Mouse (Mus musculus) midbrain, embryonic 13.5 days (tissue): ENCODE data around the gene Samd8. TPM values are rescaled to one million over a fixed set of nuclear protein-coding genes. Genes with fewer than 3 reads are reported as not detected.

ENCODE experiments used
- ATAC-seq: fragments of 200-750 bp; cut with Nextera tagmentation; 2 replicates; pipeline ENCODE4 v1.8.0; 2017; ENCODE audit warnings: mild to moderate bottlenecking, moderate TSS enrichment, moderate library complexity
- H3K27ac ChIP-seq: fragments of 300-500 bp; sonication (generic); 2 replicates; pipeline ENCODE4 v1.5.1; 2015; ENCODE audit warnings: inconsistent platforms, mild to moderate bottlenecking, moderate library complexity
- H3K27me3 ChIP-seq: fragments of 300-500 bp; sonication (generic); 2 replicates; pipeline ENCODE4 v1.6.1; 2015; ENCODE audit warnings: mild to moderate bottlenecking, inconsistent platforms
- H3K36me3 ChIP-seq: fragments of 300-500 bp; sonication (generic); 2 replicates; pipeline ENCODE4 v1.6.1; 2015; ENCODE audit warnings: mild to moderate bottlenecking, inconsistent platforms
- H3K4me1 ChIP-seq: fragments of 300-500 bp; sonication (generic); replicated peaks from 2 replicates; pipeline ENCODE4 v1.6.1; 2015; ENCODE audit warnings: inconsistent platforms
- H3K4me2 ChIP-seq: fragments of 300-500 bp; sonication (generic); replicated peaks from 2 replicates; pipeline ENCODE4 v1.6.1; 2015; ENCODE audit warnings: moderate library complexity, mild to moderate bottlenecking, inconsistent platforms
- H3K4me3 ChIP-seq: fragments of 300-500 bp; sonication (generic); replicated peaks from 2 replicates; pipeline ENCODE4 v1.5.1; 2015; ENCODE audit warnings: mild to moderate bottlenecking, inconsistent platforms
- H3K9ac ChIP-seq: fragments of 300-500 bp; sonication (generic); replicated peaks from 2 replicates; pipeline ENCODE4 v1.6.1; 2015; ENCODE audit warnings: mild to moderate bottlenecking, inconsistent platforms
- H3K9me3 ChIP-seq: fragments of 300-500 bp; sonication (generic); 2 replicates; pipeline ENCODE4 v1.6.1; 2016; ENCODE audit warnings: mild to moderate bottlenecking, inconsistent platforms
- WGBS: fragments of 180-500 bp; shearing (Covaris S2); methylation state at CpG from one replicate; pipeline ENCODE4 v1.1.7; 2015; 5-methylcytosine and 5-hydroxymethylcytosine counted together
- polyA plus RNA-seq: library from polyadenylated mRNA; unstranded; fragments of >200 nt; fragmentation: Nextera tagmentation; extraction: Ambion mirVana; gene quantifications from 2 replicates; pipeline ENCODE4 v1.2.1, GENCODE M21; 2015

Samd8 gene
- polyA plus RNA-seq, 1 experiment from 2014 or later: 19.2 TPM

GRCm38 (mm10) chr14:21722021-21722698, 28.2 kb upstream of the Samd8 start:
- peak; percentile 73 for ATAC-seq
- Histone ChIP-seq H3K4me3 (no peak overlapping the region), H3K27me3 (peaks cover 24% of the 10 kb centered on the region), H3K27ac (no peak overlapping the region; the same call in 1 of the 2 replicates), H3K4me2 (no peak overlapping the region), H3K9ac (no peak overlapping the region), H3K9me3 (peaks cover 8% of the 10 kb centered on the region; the same call in 1 of the 2 replicates), H3K4me1 (peaks cover 14% of the 10 kb centered on the region), H3K36me3 (no peaks in the 10 kb centered on the region)
- WGBS: 40% methylated on average over 8 of the region's 8 CpGs

DNA sequence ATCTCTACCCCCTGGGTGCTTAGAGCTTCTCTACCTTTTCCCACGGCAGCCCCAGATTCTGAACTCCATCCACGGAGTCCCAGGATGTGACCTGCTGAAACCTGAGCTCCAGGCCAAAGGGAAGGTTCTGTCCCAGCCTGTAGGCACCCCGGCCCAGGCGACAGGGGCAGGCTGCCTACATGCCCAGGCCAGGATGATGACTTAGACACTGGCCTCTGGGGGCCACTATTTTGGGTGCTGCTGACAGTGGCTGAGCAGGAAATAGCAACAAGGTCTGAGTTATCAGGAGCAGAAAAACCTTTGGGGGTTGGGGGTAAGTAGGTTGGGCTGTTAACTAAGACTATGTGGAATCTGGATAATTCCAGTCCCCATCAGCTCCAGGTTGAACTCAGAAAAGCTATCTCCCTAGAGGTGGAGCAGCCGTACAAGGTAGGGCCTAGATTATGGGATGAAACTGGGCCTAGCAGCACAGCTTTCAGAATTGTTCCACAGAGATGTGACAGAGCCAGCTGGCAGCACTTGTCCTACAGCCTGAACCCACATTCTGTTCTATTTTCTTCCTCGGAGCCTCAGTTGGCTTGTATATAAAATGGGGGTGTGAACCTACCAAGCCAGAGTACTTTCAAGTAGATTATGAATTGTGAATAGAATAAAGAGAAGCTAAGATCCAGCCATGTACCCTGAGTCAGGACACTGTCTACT, 21.1 kb upstream of the Samd8 start:
- H3K9ac ChIP-seq: no peak overlapping the region
- no peaks in the 10 kb centered on the region for H3K9me3 ChIP-seq
- no peak overlapping the region for H3K4me2 ChIP-seq
- H3K36me3 ChIP-seq: no peaks in the 10 kb centered on the region
- 86% methylated on average over 6 of the region's 6 CpGs for WGBS
- no peaks in the 10 kb centered on the region; the same call in 1 of the 2 replicates for H3K4me1 ChIP-seq
- H3K27ac ChIP-seq: no peak overlapping the region
- no peak for ATAC-seq
- no peak overlapping the region for H3K4me3 ChIP-seq
- peaks cover 15% of the 10 kb centered on the region for H3K27me3 ChIP-seq

DNA sequence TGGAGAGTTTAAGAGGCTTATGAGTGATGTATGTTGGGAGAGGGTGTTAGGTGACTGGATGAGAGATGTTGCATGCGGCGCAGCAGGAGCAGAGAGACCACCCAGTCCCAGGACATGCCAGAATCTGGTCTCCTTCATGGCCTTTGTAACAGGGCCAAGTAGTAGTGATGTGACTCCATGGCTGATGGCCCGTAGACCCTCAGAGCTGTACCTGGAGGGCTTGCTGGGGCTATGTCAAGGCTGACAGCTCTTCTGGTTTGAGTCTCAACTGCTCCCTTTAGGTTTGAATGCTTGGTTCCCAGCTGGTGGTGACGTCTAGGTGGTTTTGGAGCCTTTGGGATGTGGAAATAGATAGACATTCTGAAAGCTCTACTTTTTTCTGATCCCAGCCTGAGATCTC, 20.4 kb upstream of the Samd8 start:
- no peaks in the 10 kb centered on the region for H3K4me1 ChIP-seq
- H3K27ac ChIP-seq: no peak overlapping the region
- no peak overlapping the region for H3K9ac ChIP-seq
- 91% methylated on average over 4 of the region's 4 CpGs for WGBS
- peaks cover 9% of the 10 kb centered on the region for H3K27me3 ChIP-seq
- no peak overlapping the region for H3K4me3 ChIP-seq
- ATAC-seq: no peak
- no peaks in the 10 kb centered on the region for H3K9me3 ChIP-seq
- no peaks in the 10 kb centered on the region for H3K36me3 ChIP-seq
- no peak overlapping the region for H3K4me2 ChIP-seq

DNA sequence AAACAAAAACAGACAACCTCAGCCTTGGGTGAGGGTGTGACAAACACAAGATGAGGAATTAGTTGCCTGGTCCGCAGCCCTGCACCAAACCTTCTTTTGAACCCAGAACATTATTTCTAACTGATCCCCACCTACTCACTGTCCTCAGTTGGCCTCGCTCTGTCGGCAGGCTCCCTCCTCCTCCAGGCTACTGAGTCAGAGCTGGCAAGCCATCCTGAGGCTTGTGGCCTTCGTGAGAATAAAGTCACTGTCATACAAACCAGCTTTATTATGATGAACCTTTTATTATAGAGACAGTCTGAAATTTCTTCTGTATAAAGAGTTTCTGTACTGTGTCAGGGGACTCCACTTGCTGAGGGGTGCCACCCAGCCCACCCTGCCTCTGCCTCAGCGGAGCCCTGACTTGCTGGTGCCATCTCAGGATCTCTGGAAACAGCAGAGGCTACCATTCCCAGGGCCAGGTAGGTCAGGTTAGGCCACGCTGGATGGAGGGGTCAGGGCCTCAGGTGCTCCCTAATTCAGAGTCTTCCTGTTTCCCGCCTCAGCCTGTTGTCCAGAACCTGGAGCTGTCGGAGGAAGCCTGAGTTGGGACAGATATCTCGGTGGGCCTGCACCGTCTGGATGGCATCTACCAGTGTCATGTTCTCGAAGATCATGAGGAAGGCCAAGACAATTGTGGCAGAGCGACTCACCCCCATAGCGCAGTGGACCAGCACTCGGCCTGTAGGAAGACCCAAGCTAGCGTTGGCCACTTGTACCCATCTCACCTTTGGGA, 17.0 kb upstream of the Samd8 start:
- Histone ChIP-seq H3K4me1 (no peaks in the 10 kb centered on the region), H3K27me3 (no peaks in the 10 kb centered on the region), H3K9ac (no peak overlapping the region), H3K4me3 (no peak overlapping the region), H3K9me3 (no peaks in the 10 kb centered on the region), H3K36me3 (no peaks in the 10 kb centered on the region), H3K4me2 (no peak overlapping the region), H3K27ac (no peak overlapping the region)
- WGBS: 94% methylated on average over 15 of the region's 15 CpGs
- ATAC-seq: no peak

DNA sequence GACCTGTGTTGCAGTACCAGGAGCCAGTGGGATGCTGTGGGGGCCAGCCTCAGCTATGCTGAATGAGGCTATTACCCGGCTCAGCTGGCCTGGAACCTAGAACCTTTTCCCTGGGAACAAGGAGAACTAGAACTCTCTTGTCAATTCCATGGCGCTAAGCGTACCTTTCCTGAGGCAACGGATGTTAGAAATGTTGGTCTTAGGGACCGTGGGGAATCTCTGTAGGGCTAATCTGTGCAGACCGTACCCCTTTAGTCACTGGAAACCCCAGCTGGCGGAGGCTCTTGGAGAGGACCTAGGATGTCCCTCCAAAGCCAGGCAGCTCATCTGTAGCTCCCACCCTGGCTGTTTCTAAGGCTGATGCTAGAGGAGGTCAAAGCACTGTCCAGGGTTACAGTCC, 10.0 kb upstream of the Samd8 start:
- 94% methylated on average over 7 of the region's 7 CpGs for WGBS
- no peak overlapping the region for H3K27ac ChIP-seq
- ATAC-seq: no peak
- no peak overlapping the region for H3K4me3 ChIP-seq
- H3K27me3 ChIP-seq: peaks cover 9% of the 10 kb centered on the region; the same call in 1 of the 2 replicates
- H3K9me3 ChIP-seq: no peaks in the 10 kb centered on the region
- H3K36me3 ChIP-seq: no peaks in the 10 kb centered on the region
- no peak overlapping the region for H3K4me2 ChIP-seq
- no peaks in the 10 kb centered on the region for H3K4me1 ChIP-seq
- no peak overlapping the region for H3K9ac ChIP-seq

- Histone ChIP-seq H3K9ac (0 out of 2 replicates have a peak overlapping the region, but pooled peaks have one; percentile 10), H3K36me3 (no peaks in the 10 kb centered on the region), H3K27me3 (peaks cover 9% of the 10 kb centered on the region; the same call in 1 of the 2 replicates), H3K9me3 (no peaks in the 10 kb centered on the region), H3K27ac (no peak overlapping the region), H3K4me1 (no peaks in the 10 kb centered on the region), H3K4me3 (no peak overlapping the region), H3K4me2 (no peak overlapping the region)
- 92% methylated on average over 3 of the region's 3 CpGs for WGBS
- peak; percentile 53 for ATAC-seq
These were observed 9.0 kb upstream of the Samd8 start for GRCm38 (mm10) chr14:21741314-21741713.

DNA sequence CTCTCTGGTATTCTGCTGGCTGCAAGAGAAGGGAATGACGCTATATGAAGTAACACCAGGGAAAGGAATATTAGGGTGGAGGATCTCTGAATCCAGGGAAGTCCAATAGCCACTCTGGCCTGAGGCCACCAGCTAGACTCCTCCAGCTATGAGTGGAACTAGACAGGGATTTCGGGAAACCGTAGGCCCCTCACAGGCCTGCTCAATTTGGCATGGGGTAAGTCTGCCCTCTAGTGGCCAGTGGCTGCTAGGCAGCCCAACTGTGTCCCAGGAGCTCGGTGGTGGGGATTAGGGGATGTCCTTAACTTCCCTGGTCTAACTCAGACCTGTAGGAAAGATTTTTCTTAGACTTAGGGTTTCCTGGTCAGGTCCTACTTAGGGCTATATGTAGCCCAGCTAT, 8.5 kb upstream of the Samd8 start:
- peaks cover 9% of the 10 kb centered on the region; the same call in 1 of the 2 replicates for H3K27me3 ChIP-seq
- no peak overlapping the region for H3K4me3 ChIP-seq
- no peak overlapping the region for H3K27ac ChIP-seq
- ATAC-seq: peak; percentile 88
- no peaks in the 10 kb centered on the region for H3K36me3 ChIP-seq
- H3K4me1 ChIP-seq: no peaks in the 10 kb centered on the region
- H3K9ac ChIP-seq: no peak overlapping the region
- 12% methylated on average over 4 of the region's 4 CpGs for WGBS
- H3K9me3 ChIP-seq: no peaks in the 10 kb centered on the region
- no peak overlapping the region for H3K4me2 ChIP-seq

GRCm38 (mm10) chr14:21742441-21742840, 7.9 kb upstream of the Samd8 start:
- WGBS: 90% methylated on average over 4 of the region's 4 CpGs

DNA sequence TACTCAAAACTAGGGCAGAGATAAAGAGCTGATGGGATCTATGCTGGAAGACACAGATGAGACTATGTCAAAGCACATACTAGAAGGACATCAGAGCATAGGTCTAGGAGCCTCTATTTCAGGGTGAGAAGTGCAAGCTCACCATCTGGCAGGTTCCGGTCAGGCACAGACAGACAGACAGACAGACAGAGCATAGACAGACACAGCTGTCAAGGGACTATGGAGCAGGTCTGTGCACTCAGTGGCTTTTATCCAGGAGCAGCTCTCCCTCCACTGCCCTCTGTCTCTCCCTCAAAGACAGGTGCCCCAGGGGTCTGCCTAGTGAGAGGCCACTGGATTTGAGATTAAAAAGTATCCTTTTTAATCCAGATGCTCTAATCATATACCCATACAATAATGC, 6.2 kb upstream of the Samd8 start:
- Histone ChIP-seq H3K9me3 (no peaks in the 10 kb centered on the region), H3K27ac (no peak overlapping the region), H3K4me1 (no peaks in the 10 kb centered on the region), H3K4me2 (no peak overlapping the region), H3K27me3 (peaks cover 9% of the 10 kb centered on the region; the same call in 1 of the 2 replicates), H3K36me3 (no peaks in the 10 kb centered on the region), H3K4me3 (no peak overlapping the region), H3K9ac (no peak overlapping the region)
- ATAC-seq: no peak
- 86% methylated on average over 1 of the region's 1 CpGs for WGBS

More at GRCm38 (mm10) chr14:21742441-21742840, 7.9 kb upstream of the Samd8 start:
- H3K9me3 ChIP-seq: no peaks in the 10 kb centered on the region
- H3K4me2 ChIP-seq: no peak overlapping the region
- no peak overlapping the region for H3K9ac ChIP-seq
- no peak overlapping the region for H3K27ac ChIP-seq
- no peak for ATAC-seq
- peaks cover 9% of the 10 kb centered on the region; the same call in 1 of the 2 replicates for H3K27me3 ChIP-seq
- H3K36me3 ChIP-seq: no peaks in the 10 kb centered on the region
- H3K4me3 ChIP-seq: no peak overlapping the region
- H3K4me1 ChIP-seq: no peaks in the 10 kb centered on the region

DNA sequence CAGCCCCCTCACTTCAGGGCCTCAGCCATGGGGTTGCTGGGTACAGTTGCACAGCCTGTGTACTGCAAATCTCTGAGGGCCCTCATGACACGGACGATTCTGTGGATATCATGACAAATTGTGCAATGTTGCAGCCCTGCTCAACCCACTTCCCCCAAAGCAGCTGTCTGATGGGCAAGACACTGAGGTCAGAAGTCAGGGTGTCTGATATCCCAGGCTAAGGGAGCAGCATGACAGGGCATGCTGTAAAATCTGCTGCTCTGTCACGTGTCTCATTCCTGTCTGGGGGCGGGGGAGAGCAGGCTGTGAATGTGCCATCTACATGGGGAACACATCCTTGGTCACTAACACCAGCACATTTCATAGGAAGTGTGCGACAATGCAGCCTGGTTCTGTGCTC, 5.2 kb upstream of the Samd8 start:
- no peak for ATAC-seq
- Histone ChIP-seq H3K4me1 (0 out of 2 replicates have a peak, but pooled peaks cover 2% of the 10 kb centered on the region), H3K27me3 (peaks cover 9% of the 10 kb centered on the region; the same call in 1 of the 2 replicates), H3K9ac (no peak overlapping the region), H3K27ac (no peak overlapping the region), H3K36me3 (no peaks in the 10 kb centered on the region), H3K4me2 (no peak overlapping the region), H3K9me3 (no peaks in the 10 kb centered on the region), H3K4me3 (no peak overlapping the region)
- WGBS: 89% methylated on average over 5 of the region's 5 CpGs

DNA sequence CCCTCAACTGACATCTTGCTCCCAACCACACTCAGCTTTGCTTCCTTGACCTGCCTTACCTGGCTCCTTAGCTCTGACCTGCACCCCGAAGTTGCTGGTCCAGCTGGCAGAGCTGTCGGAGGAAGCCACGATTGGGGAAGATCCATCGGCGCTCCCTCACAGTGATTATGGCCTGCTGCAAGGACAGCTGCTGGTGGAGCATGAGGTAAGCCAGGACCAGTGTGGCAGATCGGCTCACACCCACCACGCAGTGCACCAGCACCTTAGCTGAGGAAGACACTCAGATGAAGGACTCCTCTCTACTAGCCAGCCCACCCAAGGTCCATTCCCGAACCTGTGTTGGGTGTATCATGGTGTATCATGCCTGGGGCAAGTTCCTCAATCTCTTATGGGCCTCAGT, 4.1 kb upstream of the Samd8 start:
- WGBS: 91% methylated on average over 8 of the region's 8 CpGs
- Histone ChIP-seq H3K27ac (no peak overlapping the region), H3K4me1 (0 out of 2 replicates have a peak, but pooled peaks cover 2% of the 10 kb centered on the region), H3K9ac (no peak overlapping the region; the same call in 1 of the 2 replicates), H3K4me3 (no peak overlapping the region), H3K9me3 (no peaks in the 10 kb centered on the region), H3K27me3 (peaks cover 2% of the 10 kb centered on the region; the same call in 1 of the 2 replicates), H3K36me3 (no peaks in the 10 kb centered on the region), H3K4me2 (no peak overlapping the region)
- ATAC-seq: no peak

DNA sequence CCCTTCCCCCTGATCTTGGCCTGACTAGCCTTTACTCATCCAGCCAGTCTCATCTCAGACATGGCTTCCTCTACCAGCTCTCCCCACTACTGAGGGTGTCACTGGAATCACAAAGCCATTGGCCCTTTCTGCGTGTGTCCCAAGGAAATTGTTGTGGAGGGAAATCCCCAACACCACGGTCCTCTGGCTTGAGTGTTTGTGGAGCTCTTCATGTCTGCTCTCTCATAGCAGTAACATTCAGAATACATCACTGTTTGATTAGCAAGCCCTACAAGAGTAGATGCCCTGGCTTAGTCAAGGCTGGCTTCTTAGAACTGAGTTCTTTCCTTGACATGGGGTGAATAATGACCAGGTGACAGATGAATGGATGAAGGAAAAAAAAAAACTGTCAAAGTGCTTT, 3.5 kb upstream of the Samd8 start:
- H3K4me2 ChIP-seq: no peak overlapping the region
- no peak overlapping the region for H3K27ac ChIP-seq
- no peaks in the 10 kb centered on the region for H3K27me3 ChIP-seq
- peaks cover 8% of the 10 kb centered on the region for H3K4me1 ChIP-seq
- no peaks in the 10 kb centered on the region for H3K36me3 ChIP-seq
- no peaks in the 10 kb centered on the region for H3K9me3 ChIP-seq
- 92% methylated on average over 2 of the region's 2 CpGs for WGBS
- H3K4me3 ChIP-seq: no peak overlapping the region
- no peak overlapping the region for H3K9ac ChIP-seq
- ATAC-seq: no peak
